Mouse (Mus musculus): ENCODE data around the gene Rhpn2. TPM values are rescaled to one million over a fixed set of nuclear protein-coding genes. Genes with fewer than 3 reads are reported as not detected.

The Rhpn2 gene
- 12.6 and 12.7 TPM in 2 replicates for total RNA-seq (2012; rRNA removed)

- Histone ChIP-seq H3K27ac (ENCODE audit: insufficient read depth, low read depth, low read length, poor library complexity, severe bottlenecking) (peak within 1 kb of the TSS; percentile 59; the same call in 1 of the 2 replicates), H3K9ac (ENCODE audit: insufficient read depth, low read depth, low read length, poor library complexity, severe bottlenecking) (peak within 1 kb of the TSS; percentile 61), H3K4me1 (ENCODE audit: control insufficient read depth in 2 of 2, insufficient read depth in 2 of 2, low read length in 2 of 2, poor library complexity in 1 of 2) (peaks cover 2 to 5% of the 10 kb centered on the region in 2 experiments; a peak in 2 of 4 replicates), H3K4me3 (ENCODE audit: insufficient read depth in 1 of 2, low read depth in 1 of 2, low read length in 2 of 2, poor library complexity in 1 of 2, severe bottlenecking in 1 of 2) (peak within 1 kb of the TSS; percentile 73 to 79), H3K36me3 (ENCODE audit: control insufficient read depth, insufficient read depth, low read length, poor library complexity, severe bottlenecking) (no peaks in the 10 kb centered on the region), H3K9me3 (ENCODE audit: control insufficient read depth, insufficient read depth, low read depth, low read length) (no peaks in the 10 kb centered on the region)
- peak; percentile 99 for DNase-seq (ENCODE audit: low read depth, low spot score)
- TF ChIP-seq HCFC1 (IDR thresholded peaks at IDR 0.05; ENCODE audit: borderline replicate concordance, insufficient read depth, low read length), result 0 out of 2 replicates have a peak, but pooled peaks have one; percentile 28
- no peak for TF ChIP-seq CHD2 (IDR thresholded peaks at IDR 0.05; ENCODE audit: low read depth, low read length)
- in situ Hi-C loops (cut with MboI; ENCODE audit: low sequenced_read_pairs in 2 of 2, unreplicated experiment in 2 of 2), result no loop called here
Measured at GRCm38 (mm10) chr7:35333692-35334526, at the start of gene Rhpn2. TSS of gene Rhpn2 (plus strand) at chr7:35334170.

- Histone ChIP-seq H3K9ac (ENCODE audit: insufficient read depth, low read depth, low read length, poor library complexity, severe bottlenecking) (no peak overlapping the region), H3K36me3 (ENCODE audit: control insufficient read depth, insufficient read depth, low read length, poor library complexity, severe bottlenecking) (peaks cover 32% of the 10 kb centered on the region), H3K4me1 (ENCODE audit: control insufficient read depth in 2 of 2, insufficient read depth in 2 of 2, low read length in 2 of 2, poor library complexity in 1 of 2) (no peaks in the 10 kb centered on the region), H3K9me3 (ENCODE audit: control insufficient read depth, insufficient read depth, low read depth, low read length) (no peaks in the 10 kb centered on the region), H3K27ac (ENCODE audit: insufficient read depth, low read depth, low read length, poor library complexity, severe bottlenecking) (no peak overlapping the region), H3K4me3 (ENCODE audit: insufficient read depth in 1 of 2, low read depth in 1 of 2, low read length in 2 of 2, poor library complexity in 1 of 2, severe bottlenecking in 1 of 2) (no peak overlapping the region)
- no peak for DNase-seq (ENCODE audit: low read depth, low spot score)
- in situ Hi-C loops (cut with MboI; ENCODE audit: low sequenced_read_pairs in 2 of 2, unreplicated experiment in 2 of 2), result no loop called here
- TF ChIP-seq CHD2 (IDR thresholded peaks at IDR 0.05; ENCODE audit: low read depth, low read length), result no peak
- TF ChIP-seq ZNF384 (IDR thresholded peaks at IDR 0.05; ENCODE audit: low read depth, low read length), result no peak
- no peak for TF ChIP-seq ZC3H11A (IDR thresholded peaks at IDR 0.05; ENCODE audit: borderline replicate concordance, low read depth, low read length)
- TF ChIP-seq HCFC1 (IDR thresholded peaks at IDR 0.05; ENCODE audit: borderline replicate concordance, insufficient read depth, low read length), result no peak
- no peak for TF ChIP-seq MAFK (IDR thresholded peaks at IDR 0.05; ENCODE audit: insufficient read depth, low read depth, low read length)
Measured at GRCm38 (mm10) chr7:35293464-35293863, 40.5 kb upstream of the Rhpn2 start.

GRCm38 (mm10) chr7:35295631-35296030 is 38.3 kb upstream of the Rhpn2 start:
- in situ Hi-C loops (cut with MboI; ENCODE audit: low sequenced_read_pairs in 2 of 2, unreplicated experiment in 2 of 2), result no loop called here

GRCm38 (mm10) chr7:35297886-35298285 is 36.1 kb upstream of the Rhpn2 start:
- in situ Hi-C loops (cut with MboI; ENCODE audit: low sequenced_read_pairs in 2 of 2, unreplicated experiment in 2 of 2), result no loop called here
- TF ChIP-seq ZNF384 (IDR thresholded peaks at IDR 0.05; ENCODE audit: low read depth, low read length), result no peak
- no peak for TF ChIP-seq HCFC1 (IDR thresholded peaks at IDR 0.05; ENCODE audit: borderline replicate concordance, insufficient read depth, low read length)
- no peak for TF ChIP-seq CHD2 (IDR thresholded peaks at IDR 0.05; ENCODE audit: low read depth, low read length)
- no peak for TF ChIP-seq MAFK (IDR thresholded peaks at IDR 0.05; ENCODE audit: insufficient read depth, low read depth, low read length)
- TF ChIP-seq ZC3H11A (IDR thresholded peaks at IDR 0.05; ENCODE audit: borderline replicate concordance, low read depth, low read length), result no peak
- peaks cover 32% of the 10 kb centered on the region for H3K36me3 ChIP-seq (ENCODE audit: control insufficient read depth, insufficient read depth, low read length, poor library complexity, severe bottlenecking)
- no peak overlapping the region for H3K9ac ChIP-seq (ENCODE audit: insufficient read depth, low read depth, low read length, poor library complexity, severe bottlenecking)
- DNase-seq (ENCODE audit: low read depth, low spot score), result no peak
- no peak overlapping the region for H3K27ac ChIP-seq (ENCODE audit: insufficient read depth, low read depth, low read length, poor library complexity, severe bottlenecking)
- H3K9me3 ChIP-seq (ENCODE audit: control insufficient read depth, insufficient read depth, low read depth, low read length), result no peaks in the 10 kb centered on the region
- no peak overlapping the region for H3K4me3 ChIP-seq (ENCODE audit: insufficient read depth in 1 of 2, low read depth in 1 of 2, low read length in 2 of 2, poor library complexity in 1 of 2, severe bottlenecking in 1 of 2)
- no peaks in the 10 kb centered on the region for H3K4me1 ChIP-seq (ENCODE audit: control insufficient read depth in 2 of 2, insufficient read depth in 2 of 2, low read length in 2 of 2, poor library complexity in 1 of 2)

More at GRCm38 (mm10) chr7:35295631-35296030, 38.3 kb upstream of the Rhpn2 start:
- Histone ChIP-seq H3K9me3 (ENCODE audit: control insufficient read depth, insufficient read depth, low read depth, low read length) (no peaks in the 10 kb centered on the region), H3K4me1 (ENCODE audit: control insufficient read depth in 2 of 2, insufficient read depth in 2 of 2, low read length in 2 of 2, poor library complexity in 1 of 2) (no peaks in the 10 kb centered on the region), H3K4me3 (ENCODE audit: insufficient read depth in 1 of 2, low read depth in 1 of 2, low read length in 2 of 2, poor library complexity in 1 of 2, severe bottlenecking in 1 of 2) (no peak overlapping the region), H3K9ac (ENCODE audit: insufficient read depth, low read depth, low read length, poor library complexity, severe bottlenecking) (no peak overlapping the region), H3K36me3 (ENCODE audit: control insufficient read depth, insufficient read depth, low read length, poor library complexity, severe bottlenecking) (peaks cover 24% of the 10 kb centered on the region), H3K27ac (ENCODE audit: insufficient read depth, low read depth, low read length, poor library complexity, severe bottlenecking) (no peak overlapping the region)
- TF ChIP-seq MAFK (IDR thresholded peaks at IDR 0.05; ENCODE audit: insufficient read depth, low read depth, low read length) (no peak), ZNF384 (IDR thresholded peaks at IDR 0.05; ENCODE audit: low read depth, low read length) (no peak), ZC3H11A (IDR thresholded peaks at IDR 0.05; ENCODE audit: borderline replicate concordance, low read depth, low read length) (no peak), CHD2 (IDR thresholded peaks at IDR 0.05; ENCODE audit: low read depth, low read length) (no peak), HCFC1 (IDR thresholded peaks at IDR 0.05; ENCODE audit: borderline replicate concordance, insufficient read depth, low read length) (no peak)
- DNase-seq (ENCODE audit: low read depth, low spot score), result no peak

Data from ES-E14 (cell line).